22 mouse cellular contexts compared by ENCODE assay signal in genomic region chr12:97326582-97326981, GRCm38 (mm10).
DNase-seq lines count a peak whose midpoint lies in the region; ATAC-seq and TF ChIP-seq lines count a peak whose summit lies in the region.
"Had no signal": no experiment of that assay in that cellular context is flagged by ENCODE, and none has a peak within 500 bp of the region (broad histone marks: within the 10 kb centered on the region; RNA-seq: fewer than 3 reads in every experiment).

No protein-coding gene starts in this region.

- H3K9ac ChIP-seq in heart, embryonic 11.5 days (ENCODE audit: low read depth, low read length), result no peak overlapping the region
- H3K9ac ChIP-seq: embryonic facial prominence, embryonic 13.5 days; heart, embryonic 13.5 days; midbrain, embryonic 12.5 days; stomach, embryonic 15.5 days had no signal

- no peak overlapping the region for H3K4me3 ChIP-seq in left cerebral cortex, adult 2 months
- no peak overlapping the region for H3K4me3 ChIP-seq in heart, embryonic 11.5 days (ENCODE audit: low read depth, low read length)
- H3K4me3 ChIP-seq: embryonic facial prominence, embryonic 13.5 days; heart, embryonic 13.5 days; midbrain, embryonic 12.5 days; stomach, embryonic 15.5 days had no signal

- TF ChIP-seq CTCF in left cerebral cortex, adult 2 months (IDR thresholded peaks at IDR 0.05), result no peak

- H3K4me1 ChIP-seq in heart, embryonic 11.5 days (ENCODE audit: control insufficient read depth, insufficient read depth, low read length), result no peaks in the 10 kb centered on the region
- H3K4me1 ChIP-seq: embryonic facial prominence, embryonic 13.5 days; heart, embryonic 13.5 days; midbrain, embryonic 12.5 days; stomach, embryonic 15.5 days had no signal

- no peaks in the 10 kb centered on the region for H3K27me3 ChIP-seq in heart, embryonic 11.5 days (ENCODE audit: control insufficient read depth, insufficient read depth, low read length)
- H3K27me3 ChIP-seq: embryonic facial prominence, embryonic 13.5 days; heart, embryonic 13.5 days; midbrain, embryonic 12.5 days; stomach, embryonic 15.5 days had no signal

- WGBS in heart, embryonic 11.5 days (ENCODE audit: insufficient replicate concordance), result 62% methylated on average over 3 of the region's 3 CpGs

- no peak for ATAC-seq in heart, embryonic 11.5 days (replicated peaks; ENCODE audit: insufficient number of reproducible peaks, low FRiP score, low TSS enrichment)
- ATAC-seq: activated CD4-positive, CD25-positive, alpha-beta regulatory T cell, adult 4 months; inflammation-experienced regulatory T-cells, adult 6 months had no signal

- intact Hi-C loops in left cerebral cortex, adult 2 months (cut with DNase I), result no loop called here
- intact Hi-C loops in left cerebral cortex, postnatal 14 days (cut with DNase I), result no loop called here

- H3K27ac ChIP-seq in left cerebral cortex, adult 2 months, result no peak overlapping the region; the same call in 1 of the 2 replicates
- H3K27ac ChIP-seq in heart, embryonic 11.5 days (ENCODE audit: low read depth, low read length), result no peak overlapping the region
- H3K27ac ChIP-seq: embryonic facial prominence, embryonic 13.5 days; heart, embryonic 13.5 days; kidney, postnatal 0 days; midbrain, embryonic 12.5 days; stomach, embryonic 15.5 days had no signal

- H3K4me2 ChIP-seq in heart, embryonic 11.5 days, result no peak overlapping the region
- H3K4me2 ChIP-seq: embryonic facial prominence, embryonic 13.5 days; heart, embryonic 13.5 days; midbrain, embryonic 12.5 days; stomach, embryonic 15.5 days had no signal

- no peaks in the 10 kb centered on the region for H3K36me3 ChIP-seq in heart, embryonic 11.5 days (ENCODE audit: control insufficient read depth, insufficient read depth, low read length)
- H3K36me3 ChIP-seq: embryonic facial prominence, embryonic 13.5 days; heart, embryonic 13.5 days; midbrain, embryonic 12.5 days; stomach, embryonic 15.5 days had no signal

- H3K9me3 ChIP-seq in heart, embryonic 11.5 days (replicated peaks; ENCODE audit: control insufficient read depth, low read length), result no peaks in the 10 kb centered on the region
- H3K9me3 ChIP-seq: embryonic facial prominence, embryonic 13.5 days; heart, embryonic 13.5 days; midbrain, embryonic 12.5 days; stomach, embryonic 15.5 days had no signal

- peak; percentile 8 to 23 for DNase-seq in cerebellum, postnatal 10 days
- no peak for DNase-seq in cerebellum, postnatal 4 days (ENCODE audit: low spot score in 2 of 2)
- DNase-seq in left cerebral cortex, adult 11 months (ENCODE audit: low spot score), result peak; percentile 4
- DNase-seq in left cerebral cortex, adult 2 months (ENCODE audit: extremely low spot score in 1 of 2, low spot score in 2 of 2), result no peak
- peak; percentile 5 to 54 for DNase-seq in left cerebral cortex, postnatal 14 days (ENCODE audit: low spot score in 2 of 2)
- DNase-seq in right cerebral cortex, postnatal 4 days, result peak; percentile 11
- no peak for DNase-seq in T-cell, adult 2 months (ENCODE audit: low spot score)
- DNase-seq: adrenal gland, postnatal 25 days; cerebellum, postnatal 36 days; liver; lung, adult 18-20 months; lung, postnatal 36 days; spleen, adult 18-20 months; thymus, postnatal 36 days had no signal

Comparison
In these comparisons a context has a peak if more than half of its experiments do, and no peak if none do; other contexts are left out.
1. DNase-seq: peak in cerebellum, postnatal 10 days (2 of 2), left cerebral cortex, adult 11 months (single experiment), left cerebral cortex, postnatal 14 days (2 of 2) and right cerebral cortex, postnatal 4 days (single experiment); none in cerebellum, postnatal 4 days (0 of 2), left cerebral cortex, adult 2 months (0 of 2) and T-cell, adult 2 months (single experiment).